Mouse (Mus musculus): ENCODE measurements around the gene Arsb.

DNA sequence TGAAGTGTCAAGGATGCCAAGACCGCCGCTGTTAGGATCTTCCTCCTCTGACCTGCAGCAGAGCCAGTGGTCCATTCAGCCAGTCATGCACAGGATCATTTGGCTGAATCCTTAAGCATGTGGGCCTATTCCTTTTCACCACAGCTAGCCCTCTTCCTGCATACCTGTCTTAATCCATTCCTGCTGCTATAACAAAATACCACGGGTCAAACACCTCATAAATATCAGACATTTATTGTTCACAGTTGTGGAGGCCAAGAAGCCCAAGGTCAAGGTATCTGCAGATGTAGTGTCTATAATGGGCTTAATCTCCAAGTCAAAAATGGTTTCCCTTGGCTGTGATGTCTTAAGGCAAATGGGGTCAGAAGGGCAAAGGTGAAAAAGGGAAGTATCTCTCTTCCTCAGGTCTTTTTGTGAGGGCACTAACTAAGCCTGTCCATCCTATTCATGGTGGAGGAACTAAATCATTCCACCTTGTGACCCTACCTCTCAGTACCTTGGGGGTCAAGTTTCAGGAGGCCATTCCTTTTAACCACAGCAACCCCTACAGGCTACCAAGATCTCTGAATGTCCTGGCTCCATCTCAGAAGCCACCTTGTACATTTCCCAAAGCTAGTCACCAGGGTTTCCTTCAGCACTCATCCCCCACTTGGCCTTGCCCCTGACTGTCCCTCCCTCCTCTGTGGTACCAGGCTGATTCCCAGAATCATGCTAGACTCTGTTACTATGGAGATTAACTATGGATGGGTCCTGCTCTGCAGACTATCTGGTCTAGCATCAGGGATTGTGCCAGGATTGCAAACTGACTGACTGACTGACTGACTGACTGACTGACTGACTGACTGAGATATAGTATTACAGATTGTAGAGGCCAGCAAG is 128.2 kb downstream of the Arsb start:
- no peak for TF ChIP-seq CTCF (IDR thresholded peaks at IDR 0.05; ENCODE audit: low read depth)
- TF ChIP-seq EP300 (IDR thresholded peaks at IDR 0.05; ENCODE audit: low read depth) = no peak

Data from liver, postnatal 0 days (tissue).